ENCODE assay signal across 8 mouse cellular contexts in genomic region chr3:101405495-101405894, GRCm38 (mm10). TPM values are rescaled to one million over a fixed set of nuclear protein-coding genes. Genes with fewer than 3 reads are reported as not detected.
DNase-seq lines count a peak whose midpoint lies in the region; ATAC-seq and TF ChIP-seq lines count a peak whose summit lies in the region.

No protein-coding gene starts in this region.

- no peak overlapping the region for H3K4me3 ChIP-seq in heart, embryonic 16.5 days (ENCODE audit: low read length)
- no peak overlapping the region for H3K4me3 ChIP-seq in left cerebral cortex, adult 2 months

- peak; percentile 47; the same call in 1 of the 2 replicates for ATAC-seq in heart, embryonic 16.5 days (replicated peaks; ENCODE audit: extremely low read depth, insufficient read depth, low FRiP score)

- H3K9me3 ChIP-seq in heart, embryonic 16.5 days (replicated peaks; ENCODE audit: control insufficient read depth, low read length): no peaks in the 10 kb centered on the region

- WGBS in heart, embryonic 16.5 days: 21% methylated on average over 10 of the region's 10 CpGs

- DNase-seq in cerebellum, adult 11-12 months: peak; percentile 23
- DNase-seq in cerebellum, adult 8-10 months: no peak
- DNase-seq in MN1 (ENCODE audit: low spot score): peak; percentile 50
- peak; percentile 57 to 58 for DNase-seq in left cerebral cortex, adult 2 months (ENCODE audit: extremely low spot score in 1 of 2, low spot score in 2 of 2)
- DNase-seq in right cerebral cortex, adult 18-20 months: peak; percentile 74
- DNase-seq in yolk sac, embryonic 10.5 days (ENCODE audit: low spot score): no peak
- DNase-seq in thymus, postnatal 25 days: no peak

- H3K4me2 ChIP-seq in heart, embryonic 16.5 days (ENCODE audit: low read depth, low read length): peak overlapping the region; percentile 13; the same call in 1 of the 2 replicates

- TF ChIP-seq CTCF in left cerebral cortex, adult 2 months (IDR thresholded peaks at IDR 0.05): no peak; the same call in 1 of the 2 replicates

- no peaks in the 10 kb centered on the region for H3K27me3 ChIP-seq in heart, embryonic 16.5 days (ENCODE audit: control insufficient read depth, insufficient read depth, low read length)

- no peak overlapping the region for H3K27ac ChIP-seq in heart, embryonic 16.5 days (ENCODE audit: low read length)
- no peak overlapping the region for H3K27ac ChIP-seq in left cerebral cortex, adult 2 months

- no peak overlapping the region for H3K9ac ChIP-seq in heart, embryonic 16.5 days (ENCODE audit: low read length)

- H3K36me3 ChIP-seq in heart, embryonic 16.5 days (ENCODE audit: control insufficient read depth, insufficient read depth): no peaks in the 10 kb centered on the region

- peaks cover 67% of the 10 kb centered on the region for H3K4me1 ChIP-seq in heart, embryonic 16.5 days (ENCODE audit: control insufficient read depth, insufficient read depth, low read length)

- intact Hi-C loops in left cerebral cortex, adult 2 months (cut with DNase I): no loop called here

RNA-seq across cellular contexts. Expression of gene Igsf3, which starts 28.6 kb away (rescaled TPM):
- 36.2 and 38.1 TPM in 2 replicates for polyA plus RNA-seq in heart, embryonic 16.5 days (2015; fragmentation: Nextera tagmentation; extraction: Ambion mirVana)
- 10 to 100 TPM; 22.0 to 23.7 TPM for total RNA-seq in left cerebral cortex, adult 2 months (2021)

Comparison
In these comparisons a context has a peak if more than half of its experiments do, and no peak if none do; other contexts are left out.
1. DNase-seq: peak in cerebellum, adult 11-12 months (single experiment), MN1 (single experiment), left cerebral cortex, adult 2 months (2 of 2) and right cerebral cortex, adult 18-20 months (single experiment); none in cerebellum, adult 8-10 months (single experiment), yolk sac, embryonic 10.5 days (single experiment) and thymus, postnatal 25 days (single experiment).